Mouse (Mus musculus) forebrain, embryonic 15.5 days (tissue): ENCODE measurements at regions not wholly inside any gene's neighbourhood (a gene's known extent, or its start where the extent isn't known, plus 50 kb on each side); places are given as distances from the start of the nearest gene placed in this dataset.
A peak's percentile ranks its signal among the peaks of the same experiment; 100 is the strongest.

ENCODE experiments used
- ATAC-seq: fragments of 200-750 bp; cut with Nextera tagmentation; replicated peaks from 2 replicates; pipeline ENCODE4 v1.8.0; 2017; ENCODE audit warnings: mild to moderate bottlenecking, moderate TSS enrichment, moderate library complexity
- H3K27ac ChIP-seq: fragments of 300-500 bp; sonication (generic); replicated peaks from 2 replicates; pipeline ENCODE4 v1.5.1; 2015; ENCODE audit warnings: mild to moderate bottlenecking, inconsistent platforms
- H3K27me3 ChIP-seq: fragments of 300-500 bp; sonication (generic); 2 replicates; pipeline ENCODE4 v1.6.1; 2015; ENCODE audit warnings: inconsistent platforms
- H3K36me3 ChIP-seq: fragments of 300-500 bp; sonication (generic); 2 replicates; pipeline ENCODE4 v1.6.1; 2015; ENCODE audit warnings: mild to moderate bottlenecking, inconsistent platforms
- H3K4me1 ChIP-seq: fragments of 300-500 bp; sonication (generic); 2 replicates; pipeline ENCODE4 v1.6.1; 2015; ENCODE audit warnings: inconsistent platforms
- H3K4me2 ChIP-seq: fragments of 300-500 bp; sonication (generic); replicated peaks from 2 replicates; pipeline ENCODE4 v1.6.1; 2015; ENCODE audit warnings: mild to moderate bottlenecking, inconsistent platforms
- H3K4me3 ChIP-seq: fragments of 300-500 bp; sonication (generic); 2 replicates; pipeline ENCODE4 v1.5.1; 2015; ENCODE audit warnings: mild to moderate bottlenecking, inconsistent platforms
- H3K9ac ChIP-seq: fragments of 300-500 bp; sonication (generic); replicated peaks from 2 replicates; pipeline ENCODE4 v1.6.1; 2015; ENCODE audit warnings: mild to moderate bottlenecking, inconsistent platforms
- H3K9me3 ChIP-seq: fragments of 300-500 bp; sonication (generic); 2 replicates; pipeline ENCODE4 v1.6.1; 2016; ENCODE audit warnings: inconsistent platforms
- WGBS: fragments of 180-500 bp; shearing (Covaris S2); methylation state at CpG from one replicate; pipeline ENCODE4 v1.1.7; 2015; ENCODE audit warnings: mixed read lengths; 5-methylcytosine and 5-hydroxymethylcytosine counted together

GRCm38 (mm10) chr16:93380717-93381671 lies 222.9 kb downstream of the Setd4 start:
- 31% methylated on average over 13 of the region's 13 CpGs for WGBS
- no peak overlapping the region for H3K4me3 ChIP-seq
- H3K9me3 ChIP-seq, result no peaks in the 10 kb centered on the region
- no peaks in the 10 kb centered on the region for H3K27me3 ChIP-seq
- H3K4me1 ChIP-seq, result peaks cover 20% of the 10 kb centered on the region
- no peak overlapping the region for H3K27ac ChIP-seq
- no peak overlapping the region for H3K4me2 ChIP-seq
- ATAC-seq, result 0 out of 2 replicates have a peak, but pooled peaks have one; percentile 60
- no peak overlapping the region for H3K9ac ChIP-seq
- no peaks in the 10 kb centered on the region for H3K36me3 ChIP-seq

DNA sequence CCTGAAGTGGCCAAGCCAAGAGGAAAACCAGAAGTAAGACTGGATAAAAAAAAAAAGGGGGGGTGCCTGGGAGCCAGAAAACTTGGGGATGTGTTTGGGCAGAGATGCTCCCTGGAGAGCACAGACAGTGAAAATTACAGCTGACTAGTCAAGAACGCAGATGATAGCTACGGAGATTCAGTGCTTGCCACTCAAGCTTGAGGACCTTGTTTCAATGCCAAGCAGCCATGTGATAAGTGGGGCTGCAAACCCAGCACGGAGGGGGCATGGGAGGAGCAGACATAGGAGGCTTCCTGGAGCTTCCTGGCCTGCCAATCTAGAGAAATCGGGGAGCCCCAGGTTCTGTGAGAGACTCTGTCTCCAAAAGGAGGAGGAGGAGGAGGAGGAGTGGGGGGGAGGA lies 223.7 kb downstream of the Setd4 start:
- Histone ChIP-seq H3K4me2 (no peak overlapping the region), H3K4me1 (peaks cover 20% of the 10 kb centered on the region), H3K9me3 (no peaks in the 10 kb centered on the region), H3K4me3 (no peak overlapping the region), H3K27me3 (no peaks in the 10 kb centered on the region), H3K27ac (no peak overlapping the region), H3K36me3 (no peaks in the 10 kb centered on the region), H3K9ac (no peak overlapping the region)
- ATAC-seq, result no peak; the same call in 1 of the 2 replicates
- WGBS, result 16% methylated on average over 4 of the region's 4 CpGs

DNA sequence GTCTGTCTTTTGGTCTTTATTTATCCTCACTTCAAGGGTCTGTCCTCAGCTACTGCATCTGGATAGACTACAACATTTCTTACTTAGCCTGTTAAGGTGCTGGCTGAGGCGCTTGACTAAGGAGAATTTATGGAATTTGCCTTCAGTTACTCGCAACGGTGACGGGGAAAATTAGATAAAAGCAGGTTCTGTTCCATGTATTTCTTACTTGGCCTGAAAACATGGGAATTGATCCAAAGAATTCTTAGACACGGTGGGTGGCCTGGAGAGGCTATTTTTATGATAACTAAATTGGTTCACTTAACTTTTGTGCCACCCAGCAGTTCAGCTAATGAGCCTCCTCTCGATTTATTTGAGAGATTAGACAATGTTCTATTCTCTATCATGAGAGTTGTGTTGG lies 224.3 kb downstream of the Setd4 start:
- H3K27me3 ChIP-seq, result no peaks in the 10 kb centered on the region
- H3K4me2 ChIP-seq, result no peak overlapping the region
- no peak overlapping the region for H3K9ac ChIP-seq
- H3K4me3 ChIP-seq, result no peak overlapping the region
- no peaks in the 10 kb centered on the region for H3K36me3 ChIP-seq
- no peak for ATAC-seq
- H3K4me1 ChIP-seq, result peaks cover 20% of the 10 kb centered on the region
- WGBS, result 12% methylated on average over 6 of the region's 6 CpGs
- no peak overlapping the region for H3K27ac ChIP-seq
- no peaks in the 10 kb centered on the region for H3K9me3 ChIP-seq

DNA sequence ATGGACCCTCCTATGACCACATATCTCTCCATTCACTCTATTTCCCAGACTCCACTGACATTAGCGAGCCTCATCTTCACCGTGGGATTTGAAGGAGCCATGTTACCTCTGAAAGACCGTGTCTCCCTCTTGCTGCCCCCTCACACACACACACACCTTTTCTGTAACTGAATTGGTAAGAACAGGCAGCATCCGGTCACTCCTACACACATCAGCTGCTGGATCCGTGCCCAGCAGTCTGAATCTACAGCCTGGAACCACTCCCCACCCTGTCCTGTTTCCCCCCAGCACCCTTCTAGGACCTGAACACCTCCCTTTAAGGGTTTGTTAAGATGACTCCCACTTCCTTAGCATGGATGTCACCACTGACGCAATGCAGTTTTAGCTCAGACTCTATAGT lies 229.2 kb downstream of the Setd4 start:
- no peaks in the 10 kb centered on the region for H3K9me3 ChIP-seq
- no peaks in the 10 kb centered on the region for H3K27me3 ChIP-seq
- no peak for ATAC-seq
- H3K36me3 ChIP-seq, result no peaks in the 10 kb centered on the region
- no peak overlapping the region for H3K27ac ChIP-seq
- no peak overlapping the region for H3K9ac ChIP-seq
- peaks cover 7% of the 10 kb centered on the region for H3K4me1 ChIP-seq
- 80% methylated on average over 6 of the region's 6 CpGs for WGBS
- H3K4me2 ChIP-seq, result no peak overlapping the region
- H3K4me3 ChIP-seq, result no peak overlapping the region

- H3K4me2 ChIP-seq, result no peak overlapping the region
- no peaks in the 10 kb centered on the region for H3K9me3 ChIP-seq
- ATAC-seq, result peak; percentile 57
- no peaks in the 10 kb centered on the region for H3K36me3 ChIP-seq
- no peak overlapping the region for H3K9ac ChIP-seq
- no peak overlapping the region for H3K4me3 ChIP-seq
- no peak overlapping the region for H3K27ac ChIP-seq
- peaks cover 12% of the 10 kb centered on the region for H3K4me1 ChIP-seq
- 26% methylated on average over 10 of the region's 10 CpGs for WGBS
- no peaks in the 10 kb centered on the region for H3K27me3 ChIP-seq
These were observed 234.1 kb downstream of the Setd4 start for GRCm38 (mm10) chr16:93369766-93370146.

DNA sequence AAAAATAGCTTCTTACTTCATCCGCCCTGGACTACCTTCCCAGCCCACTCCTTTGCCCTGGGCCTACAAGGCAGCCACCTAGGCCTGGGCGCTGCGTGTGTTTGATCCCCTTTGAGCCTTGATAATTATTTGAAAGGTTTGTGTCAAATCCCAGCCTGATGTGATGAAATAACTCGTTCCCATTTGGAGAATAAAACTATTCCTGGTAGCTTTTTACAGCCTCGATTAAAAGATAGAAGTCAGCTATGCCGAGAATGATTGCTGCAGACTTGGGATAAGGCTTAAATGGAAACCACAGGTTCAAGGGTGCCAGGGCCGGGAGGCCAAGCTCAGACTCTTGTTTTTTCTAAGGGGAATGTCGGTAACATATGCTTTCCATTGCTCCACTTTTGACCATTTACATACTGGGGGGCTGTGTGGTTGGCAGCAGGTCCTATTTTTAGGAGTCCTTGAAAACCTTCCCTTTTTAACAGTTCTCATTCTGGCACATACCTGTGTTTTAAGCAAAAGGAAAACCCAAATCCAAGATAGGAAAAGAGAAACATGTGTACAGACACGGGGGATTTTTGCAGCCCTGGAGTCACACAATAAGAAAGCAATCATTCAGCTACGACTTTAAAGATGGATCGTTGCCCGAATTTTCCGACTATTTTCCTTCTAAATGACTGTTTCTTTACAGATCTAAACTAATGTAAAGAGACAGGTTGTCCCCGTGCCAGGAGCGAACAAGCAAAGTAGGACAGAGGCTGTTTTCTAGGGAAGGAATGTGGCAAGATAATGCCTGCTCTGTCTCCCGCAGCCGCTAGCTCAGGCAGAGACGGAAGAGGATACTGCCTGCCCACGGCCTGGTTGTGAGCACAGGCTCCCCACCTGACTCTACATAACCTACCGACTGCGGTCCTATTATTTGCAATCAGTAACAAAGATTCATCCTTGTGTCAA lies 234.8 kb downstream of the Setd4 start:
- H3K27me3 ChIP-seq, result no peaks in the 10 kb centered on the region
- ATAC-seq, result peak; percentile 80
- H3K9me3 ChIP-seq, result no peaks in the 10 kb centered on the region
- 45% methylated on average over 21 of the region's 21 CpGs for WGBS
- H3K27ac ChIP-seq, result no peak overlapping the region
- no peak overlapping the region for H3K4me3 ChIP-seq
- H3K4me2 ChIP-seq, result no peak overlapping the region
- no peaks in the 10 kb centered on the region for H3K36me3 ChIP-seq
- no peak overlapping the region for H3K9ac ChIP-seq
- H3K4me1 ChIP-seq, result peaks cover 12% of the 10 kb centered on the region

DNA sequence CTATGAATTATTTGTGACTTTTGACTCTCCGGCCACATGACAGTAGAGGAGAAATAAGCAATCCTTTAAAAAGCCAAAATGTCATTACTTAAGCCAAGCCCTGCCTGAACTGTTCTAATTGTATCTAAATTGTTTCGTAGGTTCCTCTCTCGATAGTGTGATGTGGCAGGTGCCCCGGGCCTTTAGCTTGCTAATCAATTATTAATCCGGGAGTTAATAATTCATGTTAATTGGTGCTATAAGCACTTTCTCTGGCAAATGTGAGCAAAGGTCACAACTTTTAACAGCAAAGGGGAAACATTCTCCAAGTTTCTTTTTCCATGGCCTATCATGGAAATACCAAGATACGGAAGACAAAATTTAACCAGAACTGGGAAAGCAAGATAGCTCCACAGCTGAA lies 235.9 kb downstream of the Setd4 start:
- Histone ChIP-seq H3K4me1 (peaks cover 12% of the 10 kb centered on the region), H3K27ac (no peak overlapping the region), H3K4me3 (no peak overlapping the region), H3K36me3 (no peaks in the 10 kb centered on the region), H3K9me3 (no peaks in the 10 kb centered on the region), H3K9ac (no peak overlapping the region), H3K4me2 (no peak overlapping the region), H3K27me3 (no peaks in the 10 kb centered on the region)
- 90% methylated on average over 6 of the region's 6 CpGs for WGBS
- ATAC-seq, result no peak

DNA sequence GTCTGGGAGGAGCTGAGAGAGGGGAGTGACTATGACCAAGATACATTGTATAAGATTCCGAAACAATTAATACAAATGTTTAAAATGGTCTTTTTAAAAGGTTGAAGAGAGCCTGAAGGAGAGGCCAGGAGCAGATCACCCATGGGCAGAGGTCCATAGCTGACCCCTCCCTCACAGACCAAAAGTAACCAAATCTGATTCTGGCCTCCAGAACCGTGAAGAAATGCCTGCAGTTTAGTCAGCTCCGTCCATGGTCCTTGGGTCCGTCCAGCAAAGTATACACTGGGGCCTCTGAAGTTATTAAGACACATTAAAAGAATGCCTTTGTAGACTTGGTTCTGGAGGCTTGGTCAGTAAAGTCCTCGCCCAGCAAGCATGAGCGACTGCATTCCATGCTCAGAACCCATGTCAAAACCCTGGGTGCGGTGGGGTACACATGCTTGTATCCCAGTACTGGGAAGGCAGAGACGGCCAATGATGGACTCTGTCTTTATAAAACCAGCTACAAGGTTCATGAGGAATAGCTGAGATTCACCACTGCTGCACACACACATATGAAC lies 236.5 kb downstream of the Setd4 start:
- Histone ChIP-seq H3K4me1 (peaks cover 12% of the 10 kb centered on the region), H3K27me3 (no peaks in the 10 kb centered on the region), H3K4me3 (no peak overlapping the region), H3K36me3 (no peaks in the 10 kb centered on the region), H3K4me2 (no peak overlapping the region), H3K27ac (no peak overlapping the region), H3K9ac (no peak overlapping the region), H3K9me3 (no peaks in the 10 kb centered on the region)
- no peak for ATAC-seq
- WGBS, result 92% methylated on average over 8 of the region's 8 CpGs

DNA sequence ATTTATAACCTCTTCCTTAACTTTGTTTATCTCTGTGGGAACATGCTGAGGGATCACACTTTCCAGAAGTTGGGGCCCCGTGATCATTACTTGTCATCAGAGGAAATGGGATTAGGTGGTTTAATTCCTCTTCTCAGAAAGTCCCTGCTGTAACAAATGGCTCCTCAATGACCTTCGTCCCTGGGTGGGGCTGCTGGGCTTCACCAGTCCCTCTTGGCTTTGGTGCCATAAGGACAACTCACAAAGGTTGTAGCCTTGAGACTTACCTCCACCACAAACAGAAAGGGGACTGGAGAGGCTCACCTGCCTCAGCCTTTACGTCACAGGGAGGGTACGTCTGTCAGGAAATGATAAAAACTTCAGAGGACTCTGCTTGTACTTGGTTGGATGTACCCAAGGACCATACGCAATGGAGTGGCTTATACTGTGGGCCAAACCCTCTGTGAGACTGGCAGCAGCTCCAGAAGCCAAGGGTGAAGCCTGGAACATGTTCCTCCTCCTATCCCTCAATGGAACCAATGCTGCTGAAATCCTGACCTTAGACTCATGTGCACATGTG lies 237.4 kb downstream of the Setd4 start:
- Histone ChIP-seq H3K9ac (no peak overlapping the region), H3K9me3 (no peaks in the 10 kb centered on the region), H3K4me2 (no peak overlapping the region), H3K4me3 (no peak overlapping the region), H3K27me3 (no peaks in the 10 kb centered on the region), H3K27ac (no peak overlapping the region), H3K36me3 (no peaks in the 10 kb centered on the region), H3K4me1 (peaks cover 12% of the 10 kb centered on the region)
- 85% methylated on average over 5 of the region's 5 CpGs for WGBS
- no peak for ATAC-seq

DNA sequence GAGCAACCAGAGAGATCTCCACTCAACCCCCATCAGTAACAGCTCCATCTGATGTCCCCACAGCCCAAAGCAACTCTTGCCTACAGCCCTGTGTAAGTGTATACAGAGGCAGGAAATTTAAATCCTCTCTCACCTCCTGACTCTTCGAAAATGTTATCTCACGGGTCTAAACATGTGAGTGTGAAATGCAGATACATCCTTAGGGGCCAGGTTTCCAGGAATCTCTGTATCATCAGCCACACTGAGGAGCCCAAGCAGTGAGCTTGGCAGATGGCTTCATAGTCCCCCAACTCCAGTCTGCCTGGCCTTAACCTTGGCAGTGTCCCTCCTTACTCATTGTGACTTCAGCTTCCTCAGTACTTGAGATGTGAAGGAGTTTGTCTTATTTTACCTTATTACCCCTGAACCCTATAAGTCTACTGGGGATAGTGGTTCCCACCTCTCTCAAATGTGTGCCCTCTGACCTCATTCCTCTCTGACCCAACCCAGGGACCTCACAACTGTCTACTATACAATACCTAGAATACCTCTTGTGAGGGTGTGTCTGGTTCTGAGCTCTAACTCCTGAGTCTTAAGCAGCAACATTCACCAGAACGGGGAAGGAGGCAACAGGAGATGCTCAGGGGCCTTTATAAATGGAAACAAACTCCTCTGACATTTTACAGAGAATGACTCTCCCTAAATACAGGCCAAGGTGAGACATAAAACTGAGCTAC lies 238.5 kb downstream of the Setd4 start:
- no peaks in the 10 kb centered on the region for H3K27me3 ChIP-seq
- H3K9me3 ChIP-seq, result no peaks in the 10 kb centered on the region
- no peak overlapping the region for H3K9ac ChIP-seq
- H3K4me1 ChIP-seq, result peaks cover 12% of the 10 kb centered on the region
- no peak overlapping the region for H3K4me3 ChIP-seq
- no peak overlapping the region for H3K4me2 ChIP-seq
- no peak overlapping the region for H3K27ac ChIP-seq
- no peaks in the 10 kb centered on the region for H3K36me3 ChIP-seq
- ATAC-seq, result no peak
- 87% methylated on average over 3 of the region's 3 CpGs for WGBS

- ATAC-seq, result no peak
- no peaks in the 10 kb centered on the region for H3K9me3 ChIP-seq
- H3K9ac ChIP-seq, result no peak overlapping the region
- H3K27me3 ChIP-seq, result no peaks in the 10 kb centered on the region
- no peak overlapping the region for H3K27ac ChIP-seq
- no peak overlapping the region for H3K4me2 ChIP-seq
- H3K4me1 ChIP-seq, result no peaks in the 10 kb centered on the region
- no peaks in the 10 kb centered on the region for H3K36me3 ChIP-seq
- H3K4me3 ChIP-seq, result no peak overlapping the region
- 93% methylated on average over 8 of the region's 8 CpGs for WGBS
These were observed 244.1 kb downstream of the Setd4 start for GRCm38 (mm10) chr16:93359772-93360171.
